Mouse (Mus musculus): ENCODE results near the gene Atg16l1. TPM values are rescaled to one million over a fixed set of nuclear protein-coding genes. Genes with fewer than 3 reads are reported as not detected.
A peak's percentile ranks its signal among the peaks of the same experiment; 100 is the strongest.

Atg16l1 gene
- polyA plus RNA-seq, 1 experiment: 18.2 TPM

DNA sequence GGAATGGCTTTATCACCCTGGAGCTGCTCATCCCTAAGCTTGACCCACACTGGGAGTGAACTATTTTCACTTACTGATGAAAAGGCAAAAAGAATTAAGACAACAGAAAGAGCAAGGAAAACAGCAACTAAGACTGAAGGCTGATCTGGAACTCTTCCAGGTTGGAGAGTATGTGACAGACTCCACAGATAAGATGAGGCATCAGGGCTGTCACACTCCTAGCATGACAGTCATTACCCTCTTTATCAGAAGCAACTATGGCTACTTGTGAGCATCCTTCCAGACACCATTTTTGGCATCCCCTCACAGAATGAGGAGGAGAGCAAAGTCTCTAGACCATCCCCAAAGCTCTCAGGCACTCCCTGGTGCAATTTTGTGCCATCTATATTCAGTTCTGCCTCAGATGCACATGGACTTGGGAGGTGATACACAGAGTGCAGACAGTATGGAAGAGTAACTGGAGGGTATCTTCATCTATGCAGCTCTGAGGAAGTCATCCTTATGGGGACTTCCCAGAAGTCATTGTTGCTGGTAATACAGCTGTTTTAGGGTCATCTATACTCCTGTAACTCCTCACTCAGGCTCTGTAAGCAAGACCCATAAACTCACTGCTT lies 6.2 kb upstream of the Atg16l1 start:
- no peaks in the 10 kb centered on the region for H3K4me1 ChIP-seq (ENCODE audit: control insufficient read depth, insufficient read depth, insufficient read length, low read length)
- H3K4me3 ChIP-seq (ENCODE audit: insufficient read depth, low read depth, low read length): no peak overlapping the region
- no peak overlapping the region for H3K27ac ChIP-seq (replicated peaks; ENCODE audit: low read depth, low read length)

DNA sequence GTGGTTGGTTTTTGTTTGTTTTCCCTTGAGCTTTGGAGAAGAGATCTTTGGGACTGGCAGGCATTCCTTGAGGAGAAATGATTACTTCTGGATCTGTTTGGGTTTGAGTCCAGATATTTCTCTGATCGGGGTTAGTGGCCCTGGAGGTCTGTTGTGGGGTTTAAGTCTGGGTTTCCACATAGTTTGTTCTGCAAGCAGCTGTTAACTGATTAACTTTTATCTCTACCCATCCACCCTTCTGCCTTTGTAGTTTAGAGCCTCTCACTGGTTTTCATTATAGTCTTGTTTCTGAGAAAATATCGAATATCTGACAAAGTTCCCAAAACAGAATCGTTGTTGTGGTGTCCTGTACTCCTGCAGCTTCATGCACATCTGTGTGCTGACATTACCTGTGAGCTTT lies 8.2 kb downstream of the Atg16l1 start:
- H3K4me1 ChIP-seq (ENCODE audit: control insufficient read depth, insufficient read depth, insufficient read length, low read length): no peaks in the 10 kb centered on the region
- no peak overlapping the region for H3K4me3 ChIP-seq (ENCODE audit: insufficient read depth, low read depth, low read length)
- no peak overlapping the region for H3K27ac ChIP-seq (replicated peaks; ENCODE audit: low read depth, low read length)

DNA sequence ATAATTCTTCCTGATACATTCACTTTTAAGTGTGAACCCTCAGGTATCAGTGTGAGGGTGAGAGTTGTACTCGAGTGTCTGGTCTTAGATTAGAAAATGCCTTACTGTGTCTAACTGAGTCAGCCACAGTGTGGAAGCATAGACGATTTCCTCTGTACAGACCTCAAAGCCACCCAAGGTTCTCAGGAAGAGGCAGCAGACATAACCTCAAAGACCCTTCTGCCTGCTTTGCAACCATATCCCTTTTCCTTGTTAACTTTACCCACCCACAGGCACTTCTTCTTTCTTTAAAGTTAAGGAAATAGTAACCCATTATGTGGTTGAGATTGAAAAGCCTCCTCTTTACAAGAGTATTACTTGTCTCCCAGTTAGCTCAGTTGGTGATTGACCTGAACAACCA lies 10.1 kb downstream of the Atg16l1 start:
- Histone ChIP-seq H3K4me1 (ENCODE audit: control insufficient read depth, insufficient read depth, insufficient read length, low read length) (no peaks in the 10 kb centered on the region), H3K27ac (replicated peaks; ENCODE audit: low read depth, low read length) (no peak overlapping the region), H3K4me3 (ENCODE audit: insufficient read depth, low read depth, low read length) (no peak overlapping the region)

DNA sequence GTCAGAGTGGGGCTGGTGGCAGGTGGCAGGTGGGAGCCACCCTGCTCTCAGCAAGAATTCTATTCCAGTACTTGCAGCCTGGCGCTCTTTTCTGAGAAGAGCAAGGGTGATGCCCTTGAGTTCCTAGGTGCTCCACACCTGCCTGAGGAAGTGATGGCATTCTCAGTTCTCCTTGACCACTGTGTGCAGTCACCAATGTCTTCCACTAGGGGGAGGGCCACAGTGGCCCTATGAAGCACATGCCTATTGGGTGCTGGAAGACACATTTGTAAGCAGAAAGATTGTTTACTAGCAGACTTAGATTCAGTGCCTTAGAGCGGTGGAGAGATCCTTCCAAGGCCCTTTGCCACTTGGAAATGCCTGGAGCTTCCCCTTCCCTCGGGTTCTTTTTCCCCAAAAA lies 10.6 kb downstream of the Atg16l1 start:
- Histone ChIP-seq H3K27ac (replicated peaks; ENCODE audit: low read depth, low read length) (no peak overlapping the region), H3K4me1 (ENCODE audit: control insufficient read depth, insufficient read depth, insufficient read length, low read length) (no peaks in the 10 kb centered on the region), H3K4me3 (ENCODE audit: insufficient read depth, low read depth, low read length) (no peak overlapping the region)

DNA sequence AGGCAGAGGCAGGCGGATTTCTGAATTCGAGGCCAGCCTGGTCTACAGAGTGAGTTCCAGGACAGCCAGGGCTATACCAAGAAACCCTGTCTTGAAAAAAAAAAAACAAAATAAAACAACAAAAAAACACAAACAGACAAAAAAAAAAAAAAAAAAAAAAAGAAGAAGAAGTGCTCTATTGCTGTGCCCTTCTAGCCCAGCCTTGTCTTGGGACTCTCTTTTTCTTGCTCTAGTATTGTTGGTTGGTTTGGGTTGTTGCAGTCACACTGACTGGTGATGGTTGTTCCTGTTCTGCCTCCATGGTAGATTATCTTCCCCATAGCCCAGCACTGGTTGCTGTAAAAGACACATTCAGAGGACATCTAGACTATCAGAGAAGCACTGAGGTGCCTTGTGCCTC lies 13.6 kb downstream of the Atg16l1 start:
- H3K4me1 ChIP-seq (ENCODE audit: control insufficient read depth, insufficient read depth, insufficient read length, low read length): no peaks in the 10 kb centered on the region
- H3K4me3 ChIP-seq (ENCODE audit: insufficient read depth, low read depth, low read length): no peak overlapping the region
- H3K27ac ChIP-seq (replicated peaks; ENCODE audit: low read depth, low read length): no peak overlapping the region

DNA sequence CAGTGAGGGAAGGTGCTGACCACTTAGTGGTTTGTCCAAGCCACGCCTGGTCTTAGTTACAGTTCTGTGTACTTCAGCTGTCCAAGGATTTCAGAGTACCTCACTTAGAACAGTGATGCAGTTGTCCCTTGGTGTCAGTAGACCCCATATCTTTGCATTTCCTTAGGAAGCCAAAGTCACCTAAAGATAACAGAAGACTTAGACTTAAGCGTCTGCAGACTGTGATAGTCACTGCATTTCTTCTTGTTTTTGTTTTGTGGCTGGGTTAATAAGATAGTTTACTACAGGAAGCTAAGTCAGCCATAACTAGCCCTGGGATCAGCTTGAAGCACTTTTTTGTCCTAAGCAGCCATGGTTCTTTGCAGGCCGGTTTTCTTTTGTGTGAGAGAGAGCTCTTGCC lies 14.8 kb downstream of the Atg16l1 start:
- Histone ChIP-seq H3K4me1 (ENCODE audit: control insufficient read depth, insufficient read depth, insufficient read length, low read length) (no peaks in the 10 kb centered on the region), H3K4me3 (ENCODE audit: insufficient read depth, low read depth, low read length) (no peak overlapping the region), H3K27ac (replicated peaks; ENCODE audit: low read depth, low read length) (no peak overlapping the region)

DNA sequence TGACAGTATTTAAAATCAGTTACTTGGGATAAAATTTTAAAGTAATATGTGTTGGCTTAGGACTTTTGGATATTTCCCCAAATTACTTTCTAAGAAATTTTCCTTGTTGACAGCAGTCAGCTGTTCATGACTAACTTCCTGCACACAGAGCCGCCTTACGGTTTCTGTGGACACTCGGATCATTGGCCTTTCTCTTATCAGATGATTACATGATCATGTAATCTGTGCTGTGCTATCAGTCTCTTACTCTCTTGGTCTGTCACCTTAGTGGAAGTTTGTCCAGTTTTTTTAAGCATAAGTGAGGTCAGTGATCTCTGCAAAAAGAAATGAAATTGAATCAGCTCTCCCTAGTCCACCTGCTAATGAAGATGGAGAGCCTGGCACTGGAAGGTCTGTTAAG lies 16.1 kb downstream of the Atg16l1 start:
- H3K4me1 ChIP-seq (ENCODE audit: control insufficient read depth, insufficient read depth, insufficient read length, low read length): no peaks in the 10 kb centered on the region
- no peak overlapping the region for H3K4me3 ChIP-seq (ENCODE audit: insufficient read depth, low read depth, low read length)
- no peak overlapping the region for H3K27ac ChIP-seq (replicated peaks; ENCODE audit: low read depth, low read length)

DNA sequence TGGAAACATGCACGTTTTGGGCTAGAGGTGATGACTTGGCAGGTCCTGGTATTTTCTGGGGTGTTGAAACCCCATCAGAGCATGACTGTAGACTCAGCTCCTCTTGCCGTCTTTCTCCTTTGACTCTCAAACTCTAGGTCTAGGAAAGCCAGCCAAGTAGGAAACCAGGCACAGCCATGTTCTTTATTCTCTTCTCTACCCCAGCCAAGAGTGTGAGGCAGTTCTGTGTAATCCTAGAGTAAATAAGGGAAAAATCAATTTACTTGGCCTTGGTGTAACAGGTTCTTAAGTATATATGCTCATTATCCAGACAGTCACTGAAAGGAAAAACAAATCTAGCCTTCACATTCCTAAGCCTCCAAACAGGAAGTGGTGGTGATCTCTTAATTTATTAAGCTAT lies 17.7 kb downstream of the Atg16l1 start:
- no peaks in the 10 kb centered on the region for H3K4me1 ChIP-seq (ENCODE audit: control insufficient read depth, insufficient read depth, insufficient read length, low read length)
- no peak overlapping the region for H3K27ac ChIP-seq (replicated peaks; ENCODE audit: low read depth, low read length)
- H3K4me3 ChIP-seq (ENCODE audit: insufficient read depth, low read depth, low read length): no peak overlapping the region

DNA sequence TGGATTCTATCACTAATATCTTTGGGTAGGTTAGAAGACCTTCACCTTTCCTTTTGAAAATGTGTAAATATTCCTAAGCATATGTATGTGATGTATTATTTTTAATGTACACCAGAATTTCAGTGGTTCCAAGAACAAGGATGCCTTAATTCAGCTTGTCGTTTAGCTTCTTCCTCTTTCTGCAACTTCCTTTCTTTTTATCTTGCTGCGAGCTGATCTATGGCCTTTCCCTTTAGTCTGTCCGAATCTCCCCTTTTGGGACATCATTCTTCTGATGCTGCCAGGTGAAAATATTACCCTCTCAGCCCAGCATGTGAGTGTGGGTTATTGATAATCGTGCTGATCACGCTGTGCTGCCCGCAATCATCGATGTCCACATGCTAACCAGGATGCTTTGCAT lies 19.2 kb downstream of the Atg16l1 start:
- H3K4me1 ChIP-seq (ENCODE audit: control insufficient read depth, insufficient read depth, insufficient read length, low read length): no peaks in the 10 kb centered on the region
- H3K27ac ChIP-seq (replicated peaks; ENCODE audit: low read depth, low read length): no peak overlapping the region
- no peak overlapping the region for H3K4me3 ChIP-seq (ENCODE audit: insufficient read depth, low read depth, low read length)

DNA sequence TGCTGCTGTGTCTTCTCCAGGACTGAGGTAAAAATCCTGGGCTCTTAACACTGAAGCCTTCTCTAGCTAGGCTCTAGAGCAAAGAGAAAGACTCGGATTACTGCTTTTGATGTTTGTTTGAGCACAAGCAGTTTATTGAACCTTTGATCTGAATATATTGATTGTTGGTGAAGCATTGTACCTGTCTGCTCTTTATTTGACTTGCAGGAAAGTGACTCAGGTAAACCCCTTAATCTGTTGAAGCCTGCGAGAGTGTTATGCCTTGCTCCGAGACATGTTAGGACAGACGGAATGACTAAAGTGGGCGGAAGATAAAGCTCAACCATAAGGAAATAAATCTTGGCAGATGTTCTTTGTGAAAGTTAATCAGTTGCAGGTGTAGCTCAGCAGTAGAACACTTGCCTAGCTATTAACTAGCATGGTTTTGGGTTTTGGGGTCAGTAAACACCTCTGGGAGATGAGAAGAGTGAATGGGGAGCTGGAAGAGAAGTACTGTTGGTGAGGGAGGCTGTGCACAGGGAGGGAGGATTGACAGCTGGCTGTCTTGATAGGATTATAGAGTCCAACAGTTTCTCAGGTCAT lies 23.6 kb downstream of the Atg16l1 start:
- Histone ChIP-seq H3K4me1 (ENCODE audit: control insufficient read depth, insufficient read depth, insufficient read length, low read length) (no peaks in the 10 kb centered on the region), H3K27ac (replicated peaks; ENCODE audit: low read depth, low read length) (no peak overlapping the region), H3K4me3 (ENCODE audit: insufficient read depth, low read depth, low read length) (no peak overlapping the region)

DNA sequence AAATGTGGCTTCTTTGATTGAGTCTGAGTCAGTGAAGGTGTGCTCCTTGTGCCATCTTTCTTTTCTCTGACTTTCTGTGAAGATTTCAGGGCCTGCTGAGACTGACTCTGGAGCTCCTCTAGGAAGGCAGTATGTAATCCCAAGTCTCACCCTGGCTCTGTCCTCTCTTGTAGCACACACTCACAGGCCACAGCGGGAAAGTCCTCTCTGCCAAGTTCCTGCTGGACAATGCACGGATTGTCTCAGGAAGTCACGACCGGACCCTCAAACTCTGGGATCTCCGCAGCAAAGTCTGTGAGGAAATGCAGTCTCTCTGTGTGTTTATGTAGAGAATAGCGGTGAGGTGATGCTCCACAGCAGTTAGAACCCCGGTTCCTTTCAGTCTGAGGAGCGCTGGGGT lies 30.0 kb downstream of the Atg16l1 start:
- H3K4me1 ChIP-seq (ENCODE audit: control insufficient read depth, insufficient read depth, insufficient read length, low read length): peaks cover 8% of the 10 kb centered on the region; the same call in 1 of the 2 replicates
- H3K4me3 ChIP-seq (ENCODE audit: insufficient read depth, low read depth, low read length): no peak overlapping the region
- peak overlapping the region; percentile 52 for H3K27ac ChIP-seq (replicated peaks; ENCODE audit: low read depth, low read length)

DNA sequence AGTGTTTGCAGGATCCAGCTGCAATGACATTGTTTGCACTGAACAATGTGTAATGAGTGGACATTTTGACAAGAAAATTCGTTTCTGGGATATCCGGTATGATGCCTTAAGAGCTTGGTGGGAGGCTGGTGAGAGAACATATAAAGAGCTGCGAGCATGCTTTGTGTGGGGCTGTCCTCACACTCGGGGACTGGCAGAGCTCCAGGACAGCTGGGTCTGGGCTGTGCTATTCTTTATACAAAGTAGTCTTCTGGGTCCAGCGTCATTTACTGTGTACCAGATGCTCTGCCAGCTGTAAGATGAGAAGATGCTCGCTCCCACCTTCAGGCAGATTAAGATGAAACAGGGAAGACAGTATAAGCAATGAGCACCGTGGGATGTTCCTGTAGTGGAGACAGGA lies 30.6 kb downstream of the Atg16l1 start:
- Histone ChIP-seq H3K27ac (replicated peaks; ENCODE audit: low read depth, low read length) (peak overlapping the region; percentile 52), H3K4me3 (ENCODE audit: insufficient read depth, low read depth, low read length) (no peak overlapping the region)

DNA sequence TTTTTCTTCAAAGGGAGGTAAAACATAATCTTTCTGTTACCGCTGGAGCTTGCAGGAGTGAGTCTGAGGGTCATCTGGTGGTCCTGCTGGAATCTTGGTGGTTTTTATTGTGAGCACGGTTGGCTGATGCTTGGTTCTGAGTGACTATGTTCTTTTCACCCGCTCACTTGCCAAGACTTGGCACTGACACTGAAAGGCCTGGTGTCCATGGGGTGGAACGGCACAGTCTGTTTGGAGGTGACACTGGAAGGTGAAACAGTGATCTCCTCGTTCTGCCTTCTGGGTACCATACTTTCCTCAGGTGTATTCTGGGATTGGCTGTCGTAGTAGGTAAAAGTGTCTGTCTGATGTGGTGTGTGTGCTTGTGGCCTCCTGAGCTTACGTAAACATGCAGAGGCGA lies 34.0 kb downstream of the Atg16l1 start:
- peak overlapping the region; percentile 85 for H3K27ac ChIP-seq (replicated peaks; ENCODE audit: low read depth, low read length)
- H3K4me1 ChIP-seq (ENCODE audit: control insufficient read depth, insufficient read depth, insufficient read length, low read length): peaks cover 8% of the 10 kb centered on the region; the same call in 1 of the 2 replicates
- no peak overlapping the region for H3K4me3 ChIP-seq (ENCODE audit: insufficient read depth, low read depth, low read length)

More for the DNA sequence above, 30.6 kb downstream of the Atg16l1 start:
- peaks cover 8% of the 10 kb centered on the region; the same call in 1 of the 2 replicates for H3K4me1 ChIP-seq (ENCODE audit: control insufficient read depth, insufficient read depth, insufficient read length, low read length)

DNA sequence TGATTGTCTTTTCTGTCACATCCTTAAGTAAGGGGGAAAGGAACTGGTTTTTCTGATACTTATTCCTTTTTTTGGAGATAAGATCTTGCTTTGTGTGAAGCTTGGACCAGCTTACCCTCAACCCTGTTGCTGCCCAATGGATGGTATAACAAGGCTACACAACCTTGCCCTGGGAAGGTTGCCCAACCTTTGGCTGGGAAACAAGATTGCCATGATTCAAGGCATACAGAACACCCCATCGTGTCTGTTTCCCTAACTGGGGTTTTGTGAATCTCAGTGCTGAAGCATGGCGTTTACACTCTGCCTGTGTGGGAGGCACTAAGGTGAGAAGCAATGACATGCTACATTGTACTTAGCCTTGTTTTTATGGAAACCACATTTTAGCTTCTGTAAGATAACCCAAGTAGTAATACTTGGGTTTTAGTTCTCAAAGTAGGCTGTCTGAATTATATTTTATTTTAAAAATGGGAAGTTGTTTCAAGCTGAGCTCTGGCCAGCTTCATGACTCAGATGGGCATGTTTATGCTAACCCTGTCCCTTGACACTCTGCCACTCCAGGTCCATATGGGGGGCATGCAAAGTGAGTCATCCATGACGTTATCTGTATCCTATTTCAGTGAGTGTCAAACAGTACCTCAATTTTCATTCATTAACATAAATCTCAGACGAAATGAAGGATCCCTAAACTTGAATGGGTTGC lies 36.9 kb downstream of the Atg16l1 start:
- Histone ChIP-seq H3K27ac (replicated peaks; ENCODE audit: low read depth, low read length) (peak overlapping the region; percentile 30; the same call in 1 of the 2 replicates), H3K4me3 (ENCODE audit: insufficient read depth, low read depth, low read length) (no peak overlapping the region), H3K4me1 (ENCODE audit: control insufficient read depth, insufficient read depth, insufficient read length, low read length) (peaks cover 5% of the 10 kb centered on the region; the same call in 1 of the 2 replicates)

DNA sequence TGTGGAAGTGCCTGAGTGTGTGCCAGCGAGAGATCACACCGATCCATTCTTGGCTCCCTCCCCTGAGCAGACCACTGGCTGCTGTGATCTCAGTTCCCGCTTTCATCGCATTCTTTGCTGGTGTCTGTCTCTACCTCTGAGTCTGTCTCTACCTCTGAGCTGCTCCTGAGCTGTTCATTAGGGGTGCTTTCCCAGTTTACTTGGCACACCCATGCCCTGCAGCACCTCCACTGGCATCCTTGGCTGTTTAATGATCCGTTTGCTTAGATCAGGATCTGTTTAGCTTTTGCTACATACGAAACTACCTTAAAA lies 37.4 kb downstream of the Atg16l1 start:
- H3K27ac ChIP-seq (replicated peaks; ENCODE audit: low read depth, low read length): peak overlapping the region; percentile 30; the same call in 1 of the 2 replicates
- H3K4me3 ChIP-seq (ENCODE audit: insufficient read depth, low read depth, low read length): no peak overlapping the region
- peaks cover 5% of the 10 kb centered on the region; the same call in 1 of the 2 replicates for H3K4me1 ChIP-seq (ENCODE audit: control insufficient read depth, insufficient read depth, insufficient read length, low read length)

DNA sequence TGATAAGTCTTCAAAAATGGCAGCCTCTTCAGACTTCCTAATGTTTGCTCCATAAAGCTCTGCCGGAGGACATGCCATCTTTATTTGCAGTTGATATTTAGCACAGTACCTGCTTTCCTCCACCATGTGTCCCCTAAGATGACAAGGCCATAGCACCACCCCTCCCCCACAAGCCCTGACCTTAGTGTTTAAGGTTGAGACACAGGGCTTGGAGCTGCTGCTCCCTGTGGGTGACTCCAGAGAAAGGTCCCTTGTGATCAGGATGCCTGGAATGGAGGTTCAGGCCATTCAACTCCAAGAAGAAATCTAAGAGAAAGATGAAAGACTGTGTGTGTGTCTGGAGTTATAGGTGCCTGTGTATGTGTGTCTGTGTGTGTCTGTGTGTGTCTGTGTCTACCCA lies 42.0 kb downstream of the Atg16l1 start:
- Histone ChIP-seq H3K4me1 (ENCODE audit: control insufficient read depth, insufficient read depth, insufficient read length, low read length) (peaks cover 2% of the 10 kb centered on the region; the same call in 1 of the 2 replicates), H3K4me3 (ENCODE audit: insufficient read depth, low read depth, low read length) (no peak overlapping the region), H3K27ac (replicated peaks; ENCODE audit: low read depth, low read length) (peak overlapping the region; percentile 88)
